Mouse (Mus musculus): ENCODE measurements around the gene Gk.

DNA sequence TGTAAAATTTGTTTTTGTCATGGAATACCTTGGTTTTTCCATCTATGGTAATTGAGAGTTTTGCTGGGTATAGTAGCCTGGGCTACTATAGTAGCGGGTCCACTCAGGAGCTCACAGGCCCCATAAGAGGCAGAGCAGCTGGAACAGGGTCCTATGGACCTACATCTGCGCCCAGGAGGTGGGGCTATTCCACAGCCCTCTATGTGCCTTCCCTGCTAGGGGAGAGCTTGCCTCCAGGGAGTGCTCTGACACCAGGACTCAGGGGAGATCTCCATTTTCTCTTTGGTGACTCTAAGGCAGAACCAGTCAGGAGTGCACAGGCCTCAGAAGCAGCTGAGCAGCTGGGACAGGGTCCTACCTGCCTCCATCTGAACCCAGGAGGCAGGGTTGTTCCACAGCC, 92.9 kb downstream of the Gk start:
- TF ChIP-seq CTCF (IDR thresholded peaks at IDR 0.05; ENCODE audit: extremely low read depth, insufficient read depth, insufficient read length, insufficient replicate concordance) = no peak
- no peak for TF ChIP-seq POLR2A (IDR thresholded peaks at IDR 0.05; ENCODE audit: low read depth, low read length)

Data from spleen, adult 2 months (tissue).